Mouse (Mus musculus): ENCODE measurements at regions not wholly inside any gene's neighbourhood (a gene's known extent, or its start where the extent isn't known, plus 50 kb on each side); places are given as distances from the start of the nearest gene placed in this dataset.
A peak's percentile ranks its signal among the peaks of the same experiment; 100 is the strongest.

- ATAC-seq (ENCODE audit: low TSS enrichment): peak; percentile 24; the same call in 1 of the 2 replicates
Measured at GRCm38 (mm10) chr2:161341368-161341891, 232.6 kb upstream of the Chd6 start.

DNA sequence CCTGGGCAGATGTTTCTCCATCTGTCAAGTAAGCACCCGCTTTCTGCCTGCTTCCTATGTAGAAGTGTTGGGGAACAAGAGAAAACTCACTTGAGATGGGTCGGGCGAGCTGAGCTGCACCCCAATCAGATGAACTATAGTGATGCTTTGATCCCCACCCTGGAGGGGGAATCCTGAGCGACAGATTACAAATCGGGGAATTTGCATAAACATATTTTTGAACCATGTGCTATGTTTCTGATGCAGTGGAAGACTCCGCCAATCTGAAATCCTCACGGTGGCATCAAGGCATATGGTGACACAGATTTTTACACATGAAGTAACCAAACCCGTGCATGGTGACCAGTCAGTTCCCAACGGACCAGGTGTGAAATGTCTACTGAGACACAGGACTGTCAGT is 231.4 kb upstream of the Chd6 start:
- ATAC-seq (ENCODE audit: low TSS enrichment): no peak

GRCm38 (mm10) chr2:161339327-161340001 is 230.6 kb upstream of the Chd6 start:
- ATAC-seq (ENCODE audit: low TSS enrichment): 0 out of 2 replicates have a peak, but pooled peaks have one; percentile 17

- peak; percentile 80 for ATAC-seq (ENCODE audit: low TSS enrichment)
Measured at GRCm38 (mm10) chr2:161338953-161339326, 230.1 kb upstream of the Chd6 start.

DNA sequence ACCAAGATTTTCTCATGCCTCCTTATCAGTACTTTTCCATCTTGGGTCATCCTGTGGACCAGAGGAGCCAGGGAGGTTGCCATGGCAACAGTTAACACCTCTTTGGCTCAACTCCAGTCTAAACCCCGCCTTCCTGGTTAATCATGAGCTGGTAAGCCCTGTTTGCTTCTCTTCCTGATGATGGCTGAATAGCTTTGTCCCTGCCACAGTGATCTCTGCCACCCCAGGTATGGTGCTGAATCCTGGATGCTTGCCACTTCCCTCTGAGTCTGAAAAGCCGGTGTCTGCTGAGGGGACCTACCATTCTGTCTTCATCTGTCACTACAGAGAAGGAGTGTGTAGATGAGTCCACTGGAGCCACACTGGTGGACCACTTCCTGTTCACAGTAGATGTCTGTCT is 223.8 kb upstream of the Chd6 start:
- no peak for ATAC-seq (ENCODE audit: low TSS enrichment)

GRCm38 (mm10) chr2:161331850-161332365 is 223.0 kb upstream of the Chd6 start:
- ATAC-seq (ENCODE audit: low TSS enrichment): peak; percentile 62

GRCm38 (mm10) chr2:161302796-161303195 is 193.9 kb upstream of the Chd6 start:
- no peak for ATAC-seq (ENCODE audit: low TSS enrichment)

GRCm38 (mm10) chr2:161268861-161269413 is 160.1 kb upstream of the Chd6 start:
- no peak; the same call in 1 of the 2 replicates for ATAC-seq (ENCODE audit: low TSS enrichment)

DNA sequence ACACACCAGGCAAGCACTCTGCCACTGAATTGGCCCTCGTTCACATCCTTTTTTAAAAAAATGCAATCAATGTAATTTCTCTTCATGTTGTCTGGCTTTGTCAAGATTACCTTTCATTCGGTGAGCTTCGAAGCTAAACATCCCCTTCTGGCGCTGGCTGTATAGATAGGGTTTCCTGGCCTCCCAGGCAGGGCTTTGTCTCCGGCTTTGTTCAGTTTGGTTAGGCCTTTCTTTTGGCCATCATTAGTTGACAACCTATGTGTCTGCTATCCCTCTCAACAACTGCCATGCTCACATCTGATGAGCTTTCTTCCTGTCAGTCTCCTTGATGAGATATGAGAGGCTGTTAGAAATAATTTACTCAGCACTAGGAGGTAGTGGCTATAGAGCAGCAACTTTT is 157.6 kb upstream of the Chd6 start:
- no peak for ATAC-seq (ENCODE audit: low TSS enrichment)

GRCm38 (mm10) chr2:161265211-161265610 is 156.3 kb upstream of the Chd6 start:
- no peak for ATAC-seq (ENCODE audit: low TSS enrichment)

DNA sequence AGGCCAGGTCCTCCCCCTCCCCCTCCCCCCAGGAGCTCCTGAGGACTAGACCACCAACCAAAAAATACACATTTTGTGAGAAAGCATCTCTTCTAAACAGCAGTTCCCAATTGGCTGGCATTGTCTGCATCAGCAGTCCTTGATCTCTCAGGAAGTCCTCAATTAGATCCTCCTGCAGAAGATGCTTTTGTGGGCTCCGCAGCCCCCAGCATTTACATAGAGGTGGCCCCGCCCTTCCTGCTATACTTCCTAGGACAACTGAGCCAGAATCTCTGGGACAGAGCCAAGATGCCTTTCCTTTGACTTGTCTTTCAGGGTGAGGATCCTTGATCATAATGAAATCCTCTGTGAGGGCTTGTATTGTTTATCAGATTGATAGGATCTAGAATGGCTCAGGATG is 143.9 kb upstream of the Chd6 start:
- ATAC-seq (ENCODE audit: low TSS enrichment): no peak

DNA sequence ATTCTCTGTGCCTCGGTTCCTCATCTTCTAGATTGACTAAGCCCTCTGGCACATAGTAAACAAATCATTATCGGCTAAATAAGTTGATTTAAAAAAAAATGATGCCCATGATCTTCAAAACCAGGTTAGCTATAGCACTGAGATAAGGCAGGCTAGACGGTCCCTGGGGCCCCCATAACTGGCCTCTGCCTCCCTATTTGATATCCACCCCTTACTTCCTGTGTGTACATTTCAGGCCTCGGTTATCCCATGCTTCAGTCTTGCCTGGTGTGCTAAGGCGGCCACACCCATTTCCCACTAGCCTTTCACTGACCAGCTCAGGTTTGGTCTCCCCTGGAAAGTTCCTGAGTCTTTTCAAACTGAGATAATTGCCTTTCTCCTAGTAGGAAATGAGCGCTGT is 132.8 kb upstream of the Chd6 start:
- ATAC-seq (ENCODE audit: low TSS enrichment): no peak

DNA sequence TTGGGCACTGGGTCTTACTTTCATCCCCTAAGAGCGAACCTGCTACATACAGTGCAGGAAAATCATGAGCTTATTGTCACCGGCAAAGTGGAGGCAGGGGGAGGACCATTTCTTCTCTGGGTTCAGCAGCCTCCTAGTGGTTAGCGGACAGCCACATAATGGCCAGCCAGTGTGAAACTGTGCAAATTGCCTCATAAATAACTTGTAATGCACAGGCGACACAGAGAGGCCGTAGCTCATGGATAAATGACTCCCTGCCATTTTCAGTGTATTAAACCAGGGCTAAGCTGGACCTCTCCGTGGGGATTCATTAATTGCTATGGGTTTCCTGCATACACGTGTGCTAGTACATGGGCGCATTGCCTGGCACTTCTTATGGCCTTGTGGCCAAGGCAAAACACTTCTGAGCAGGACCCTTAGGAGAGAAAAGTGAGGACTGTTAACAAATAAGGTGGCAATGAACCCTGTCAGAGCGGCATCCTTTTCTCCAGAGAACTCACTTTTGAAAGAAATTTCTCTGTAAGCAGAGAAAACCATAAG is 128.5 kb upstream of the Chd6 start:
- ATAC-seq (ENCODE audit: low TSS enrichment): no peak

DNA sequence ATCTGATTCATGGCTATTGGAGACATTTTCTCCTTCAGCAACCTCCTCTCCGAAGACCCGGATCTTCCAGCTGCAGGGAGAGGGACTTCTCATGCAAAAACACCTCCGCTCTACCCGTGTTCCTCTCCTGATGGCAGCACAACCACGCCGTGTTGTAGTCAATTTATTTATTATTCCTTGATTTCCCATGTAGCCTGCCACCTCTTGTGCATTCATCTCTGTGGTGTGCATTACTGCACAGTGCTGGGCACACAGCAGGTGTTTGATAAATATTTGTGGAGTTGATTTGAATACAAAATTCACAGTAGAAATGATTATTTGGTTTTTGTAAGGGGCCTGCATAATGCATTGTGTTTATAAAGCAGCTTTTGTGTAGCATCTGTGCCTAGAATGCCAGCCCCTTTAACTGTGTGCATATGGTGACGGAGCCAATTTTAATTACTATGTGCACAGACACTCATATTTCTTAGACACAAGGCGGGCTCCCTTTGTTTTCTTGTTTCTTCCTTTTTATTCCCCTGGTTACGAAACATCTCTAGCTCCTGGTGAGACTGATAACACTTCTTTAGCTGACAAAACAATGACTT is 124.4 kb upstream of the Chd6 start:
- ATAC-seq (ENCODE audit: low TSS enrichment): no peak

DNA sequence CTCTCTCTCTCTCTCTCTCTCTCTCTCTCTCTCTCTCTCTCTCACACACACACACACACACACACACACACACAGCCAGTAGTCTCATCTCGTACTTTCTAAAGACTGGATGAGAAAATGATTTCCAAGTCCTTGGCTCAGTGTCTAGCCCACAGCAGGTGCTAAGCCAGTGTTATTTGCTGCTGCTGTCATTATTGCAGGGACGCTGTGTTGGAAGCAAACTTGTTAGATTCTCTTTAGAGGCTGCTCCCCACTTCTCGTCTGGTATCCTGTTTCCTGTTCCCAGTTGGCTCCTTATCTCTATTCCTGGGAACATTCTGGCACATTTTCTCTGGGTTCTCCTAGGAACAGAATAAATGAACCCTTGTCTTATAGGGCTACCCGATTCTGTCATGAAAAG is 122.5 kb upstream of the Chd6 start:
- ATAC-seq (ENCODE audit: low TSS enrichment): 0 out of 2 replicates have a peak, but pooled peaks have one; percentile 38

DNA sequence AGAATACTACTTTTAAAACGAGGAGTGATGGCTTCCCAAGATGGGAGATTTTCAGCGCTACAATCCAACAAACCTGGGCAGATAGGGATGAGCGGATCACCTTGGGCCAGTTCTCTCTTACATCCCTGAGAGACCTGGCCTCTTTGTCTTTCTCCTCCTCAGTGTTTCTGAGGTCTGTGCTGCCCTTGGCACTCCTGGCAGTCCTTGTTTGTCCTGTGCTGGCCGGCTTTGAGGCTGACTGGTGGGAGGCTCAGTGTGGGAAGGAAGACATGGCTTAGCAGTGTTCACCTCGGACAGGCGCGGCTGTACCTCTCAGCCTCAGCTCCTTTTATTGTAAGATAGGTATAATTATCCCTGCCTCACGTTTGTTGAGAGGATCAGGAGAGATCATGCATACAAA is 106.9 kb upstream of the Chd6 start:
- no peak for ATAC-seq (ENCODE audit: low TSS enrichment)

DNA sequence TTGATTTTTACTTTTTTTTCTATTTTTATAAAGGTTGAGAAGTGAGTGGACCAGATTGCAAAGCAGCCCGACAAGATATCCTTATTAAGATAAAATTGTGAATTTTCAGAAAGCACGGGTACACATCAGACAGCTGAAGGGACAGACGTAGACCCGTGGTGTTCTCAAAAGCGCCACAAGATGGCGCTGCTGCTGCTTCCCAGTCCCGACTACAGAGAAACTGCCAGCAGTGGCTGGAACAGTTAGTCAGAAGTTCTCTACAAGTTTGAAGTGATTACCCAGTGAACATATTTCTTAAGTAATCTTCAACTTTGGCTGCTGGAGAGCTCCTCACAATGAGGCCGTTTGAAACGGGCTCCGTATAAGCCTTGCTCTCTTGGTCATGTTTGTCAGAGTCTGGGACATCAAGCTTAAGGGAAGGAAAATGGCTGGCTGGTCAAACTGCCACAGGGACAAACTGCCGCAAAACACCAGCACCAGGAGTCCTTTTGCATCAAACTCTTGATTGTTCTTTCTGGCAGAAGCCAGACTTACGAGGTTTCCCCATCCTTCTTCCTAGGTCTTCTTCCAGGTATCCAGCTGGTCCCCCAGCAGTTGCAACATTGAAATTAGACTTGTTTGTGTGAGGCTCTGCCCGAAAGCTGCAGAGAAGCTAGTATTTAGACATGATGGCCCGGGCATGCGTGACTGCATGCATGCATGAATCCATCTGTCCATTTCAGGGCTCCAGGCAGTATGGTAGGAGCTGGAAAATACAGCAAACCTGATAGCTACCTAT is 106.0 kb upstream of the Chd6 start:
- peak; percentile 95 for ATAC-seq (ENCODE audit: low TSS enrichment)

GRCm38 (mm10) chr2:161212322-161212882 is 103.5 kb upstream of the Chd6 start:
- ATAC-seq (ENCODE audit: low TSS enrichment): peak; percentile 74; the same call in 1 of the 2 replicates

DNA sequence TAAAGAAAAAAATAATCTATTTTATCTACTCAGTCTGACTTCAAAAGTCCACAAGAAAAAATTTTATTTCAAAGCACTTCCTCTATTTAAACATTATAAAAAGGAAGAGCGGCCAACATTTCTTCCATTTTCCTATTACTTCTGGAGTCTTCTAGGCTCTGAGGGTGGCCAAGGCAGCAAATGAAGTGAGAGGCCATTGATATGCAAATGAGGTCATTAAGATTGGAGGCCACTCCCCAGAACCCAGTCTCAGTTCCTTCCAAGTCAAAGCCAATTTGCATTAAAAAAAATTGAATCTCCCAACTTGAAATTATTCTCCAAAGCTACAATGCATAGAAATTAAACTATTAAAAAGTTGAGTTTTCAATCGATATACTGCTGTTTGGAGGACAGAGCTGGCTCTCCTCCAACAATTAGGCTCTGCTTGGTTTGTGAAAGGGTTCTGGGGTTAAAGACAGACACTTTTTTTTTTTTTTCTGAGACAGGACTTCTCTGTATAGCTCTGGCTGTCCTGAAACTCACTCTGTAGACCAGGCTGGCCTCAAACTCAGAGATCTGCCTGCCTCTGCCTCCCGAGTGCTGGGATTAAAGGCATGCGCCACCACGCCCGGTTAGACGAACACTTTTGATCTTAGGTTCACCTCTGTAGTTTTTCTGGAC is 88.0 kb upstream of the Chd6 start:
- ATAC-seq (ENCODE audit: low TSS enrichment): no peak

GRCm38 (mm10) chr2:161187516-161187915 is 78.6 kb upstream of the Chd6 start:
- no peak for ATAC-seq (ENCODE audit: low TSS enrichment)

DNA sequence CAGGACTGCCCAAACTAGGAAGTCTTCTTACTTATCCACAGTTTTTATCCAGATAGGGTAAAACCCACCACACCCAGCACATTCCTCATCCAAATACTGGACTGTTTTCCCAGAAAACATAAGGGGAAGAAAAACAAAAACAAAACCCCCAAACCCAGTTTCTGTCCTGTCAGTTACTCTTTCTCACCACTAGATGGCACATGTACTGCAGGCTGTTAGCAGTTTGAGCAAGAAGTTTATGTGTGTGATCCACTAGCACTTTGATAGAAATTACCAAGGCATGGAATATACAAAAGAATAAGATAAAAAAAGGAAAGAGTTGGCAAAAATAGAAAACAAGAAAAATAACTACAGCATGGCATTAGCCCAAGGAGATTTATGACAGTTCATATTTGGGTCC is 76.2 kb upstream of the Chd6 start:
- ATAC-seq (ENCODE audit: low TSS enrichment): no peak

Data from frontal cortex, adult (tissue).